Mouse (Mus musculus) embryo, embryonic 10.5 days (tissue): ENCODE data around the gene Slc25a21.

Experiments
- DNase-seq: peaks from one replicate; pipeline ENCODE4 v3.0.0-alpha.2; 2015; ENCODE audit warnings: low spot score

The Slc25a21 gene

DNA sequence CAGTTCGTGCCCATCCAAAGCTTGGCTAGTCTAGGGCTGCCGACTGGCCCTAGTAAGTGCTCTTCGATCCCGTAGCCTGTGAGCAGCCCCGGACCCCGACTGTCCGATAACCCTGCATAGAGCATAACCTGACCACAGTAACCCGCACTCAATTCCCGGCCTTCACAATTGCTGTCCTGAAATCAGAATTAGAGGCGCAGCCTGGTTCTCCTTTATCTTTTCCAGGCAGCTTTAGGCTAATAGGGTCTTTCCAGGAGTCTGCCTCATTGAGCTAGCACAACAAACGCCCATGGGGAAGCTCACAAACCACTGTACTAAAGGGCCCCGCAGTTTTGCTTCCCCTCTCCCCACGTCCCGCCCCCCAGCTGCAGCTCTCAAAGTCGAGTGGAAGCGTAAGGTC lies 506.9 kb downstream of the Slc25a21 start:
- DNase-seq = peak; percentile 49

DNA sequence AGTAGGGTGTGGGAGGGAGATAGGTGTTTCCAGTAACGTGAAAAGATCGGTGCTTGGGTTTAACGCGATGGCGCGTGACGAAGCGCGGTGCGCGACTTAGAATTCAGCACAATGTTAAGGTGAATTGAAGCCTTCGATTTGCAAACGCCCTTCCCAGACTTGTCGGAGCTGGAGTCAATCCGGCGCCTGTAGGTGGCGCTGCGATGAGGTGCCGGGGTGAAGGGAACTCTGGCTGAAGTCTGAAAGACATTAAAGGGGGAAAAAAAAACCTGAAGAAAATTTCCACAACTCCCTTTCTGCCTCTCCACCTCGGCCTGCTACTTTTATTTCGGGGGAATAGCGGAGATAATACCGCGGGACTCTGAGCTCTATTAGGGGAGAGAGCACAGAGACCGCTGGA lies 507.5 kb downstream of the Slc25a21 start:
- DNase-seq = peak; percentile 89

DNA sequence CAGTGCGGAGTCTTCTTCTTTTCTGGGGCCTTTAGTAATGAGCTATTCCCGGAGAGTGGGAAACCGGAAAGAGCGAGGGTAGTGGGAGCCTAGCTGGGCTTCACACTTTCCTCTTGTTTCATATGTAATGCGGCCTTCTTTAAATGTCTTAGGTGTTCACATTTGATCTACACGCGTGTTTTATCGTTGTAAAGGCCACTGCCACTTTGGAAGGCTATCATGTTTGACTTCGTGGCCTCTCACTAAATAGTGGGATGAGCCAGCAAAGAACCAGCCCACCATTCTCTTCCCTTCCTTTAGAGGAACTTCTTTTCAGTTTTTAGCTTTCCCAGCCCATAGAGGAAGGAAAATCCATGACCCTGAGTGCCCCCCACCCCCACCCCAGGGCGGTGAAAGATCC lies 507.9 kb downstream of the Slc25a21 start:
- no peak for DNase-seq

DNA sequence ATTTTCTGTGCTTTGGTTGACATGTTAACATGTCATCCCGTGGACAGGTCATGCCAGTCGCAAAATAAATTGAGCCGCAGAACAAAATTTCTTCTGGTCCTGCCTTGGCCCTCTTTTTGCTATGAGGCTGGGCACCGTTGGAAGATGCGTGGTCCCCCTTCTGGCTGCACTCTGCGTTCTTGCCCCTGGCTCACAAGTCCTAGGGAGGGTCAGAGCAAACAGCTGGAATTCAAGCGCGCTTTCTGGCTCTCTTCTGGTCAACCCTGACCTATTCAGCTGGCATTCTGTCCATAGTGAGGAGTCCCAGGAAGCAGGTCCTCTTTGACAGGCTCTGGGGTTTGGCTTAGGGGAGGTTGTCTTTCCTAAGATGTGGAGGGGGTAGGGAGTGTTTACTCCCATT lies 508.4 kb downstream of the Slc25a21 start:
- no peak for DNase-seq

GRCm38 (mm10) chr12:56688482-56688840 lies 508.8 kb downstream of the Slc25a21 start:
- no peak for DNase-seq

- peak; percentile 51 for DNase-seq
These were observed 509.4 kb downstream of the Slc25a21 start for GRCm38 (mm10) chr12:56687640-56688481.

- DNase-seq = peak; percentile 84
These were observed 516.0 kb downstream of the Slc25a21 start for GRCm38 (mm10) chr12:56681096-56681811.

GRCm38 (mm10) chr12:56677620-56678019 lies 519.7 kb downstream of the Slc25a21 start:
- no peak for DNase-seq

GRCm38 (mm10) chr12:56674726-56675125 lies 522.5 kb downstream of the Slc25a21 start:
- DNase-seq = peak; percentile 52

DNA sequence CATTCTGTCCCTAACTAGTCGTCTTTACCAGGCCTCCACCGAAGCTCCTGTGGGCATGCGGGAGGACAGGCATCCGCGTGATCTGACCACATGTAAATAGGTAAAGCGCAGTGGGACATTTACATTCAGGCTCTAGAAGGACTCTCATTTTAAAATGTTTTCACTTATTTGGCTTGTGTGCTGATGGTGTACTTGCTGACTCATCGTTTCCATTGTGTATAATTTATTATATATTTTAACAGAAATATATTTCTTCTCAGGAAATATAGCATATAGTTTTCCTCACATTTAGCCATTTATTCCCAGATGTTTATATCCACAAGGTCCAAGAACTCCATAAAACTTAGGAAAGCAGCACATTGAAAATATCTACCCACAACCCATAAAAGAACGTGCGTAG lies 526.5 kb downstream of the Slc25a21 start:
- DNase-seq = no peak

- DNase-seq = no peak
These were observed 527.7 kb downstream of the Slc25a21 start for GRCm38 (mm10) chr12:56669451-56670122.
